1 mouse cellular context compared by ENCODE assay signal in genomic region chr17:28709552-28710290, GRCm38 (mm10).
TF ChIP-seq lines count a peak whose summit lies in the region.

No protein-coding gene starts in this region.

TF ChIP-seq in MEL, 35 proteins besides CTCF, POLR2A, EP300 and RAD21:
- TF ChIP-seq SIN3A (IDR thresholded peaks at IDR 0.05; ENCODE audit: low read length) = 0 out of 2 replicates have a peak, but pooled peaks have one; percentile 20
- no peak for TF ChIP-seq ETS1 (IDR thresholded peaks at IDR 0.05; ENCODE audit: low read depth, low read length)
TF ChIP-seq in MEL: peak in this region for 1.
